Mouse (Mus musculus) liver, postnatal 0 days (tissue): ENCODE measurements around the gene Btg3.

Source experiments
- CTCF ChIP-seq: sonication (generic); IDR thresholded peaks from 2 replicates; pipeline ENCODE4 v1.5.1; 2016; ENCODE audit warnings: antibody characterized with exemption, low read depth
- EP300 ChIP-seq: IDR thresholded peaks from 2 replicates; pipeline ENCODE4 v1.6.1; 2016; ENCODE audit warnings: antibody characterized with exemption, low read depth, mild to moderate bottlenecking

DNA sequence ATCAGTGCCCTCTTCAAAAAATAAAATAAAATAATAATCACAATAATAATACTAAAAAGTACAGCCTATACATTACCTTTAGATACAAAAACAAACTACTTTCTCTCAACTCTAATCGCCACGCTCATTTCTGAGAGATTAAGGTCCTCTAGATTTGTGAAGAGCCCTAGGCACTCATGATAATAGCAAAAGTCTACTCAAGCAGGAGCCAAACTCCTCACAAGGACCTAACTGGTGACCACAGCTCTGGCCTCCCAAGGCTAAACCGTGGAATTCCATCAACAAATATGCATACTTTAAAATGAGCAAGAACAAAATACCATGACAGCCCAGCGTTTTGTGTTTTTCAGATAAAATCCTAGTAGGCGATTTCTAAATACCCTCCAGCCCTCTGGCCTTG lies 4.2 kb downstream of the Btg3 start:
- TF ChIP-seq CTCF, result no peak
- no peak for TF ChIP-seq EP300
